Mouse (Mus musculus): Measurements from ENCODE around the gene Jade2.

DNA sequence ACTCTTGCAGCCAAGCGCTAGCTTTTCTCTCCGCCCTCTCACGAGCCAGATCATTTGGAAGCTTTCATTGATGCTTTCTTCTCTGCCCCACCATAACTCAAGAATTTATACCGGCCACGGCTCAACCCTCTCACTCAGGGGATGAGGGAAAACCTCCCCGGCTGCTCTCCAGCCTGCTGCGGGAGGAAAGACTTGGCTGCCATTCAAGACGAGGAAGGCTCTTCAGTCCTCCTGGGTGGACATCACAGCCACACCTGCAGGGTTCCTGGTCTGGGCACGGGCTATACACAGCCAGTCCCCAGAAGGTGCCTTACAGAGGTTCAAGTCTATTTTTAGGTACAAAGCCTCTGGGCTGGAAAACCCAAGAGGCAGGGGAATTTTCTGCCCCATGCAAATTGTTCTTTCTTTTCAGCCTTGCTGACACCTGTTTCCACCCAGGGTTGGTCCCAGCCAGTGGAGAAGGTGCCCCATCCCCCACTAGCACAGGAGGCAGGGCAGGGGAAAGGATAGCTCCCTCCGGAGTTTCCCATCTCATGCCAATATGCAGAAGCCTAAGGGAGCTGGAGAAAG, 12.8 kb downstream of the Jade2 start:
- TF ChIP-seq CTCF (IDR thresholded peaks at IDR 0.05; ENCODE audit: borderline replicate concordance, insufficient read depth, low read depth, low read length) (no peak), POLR2A (IDR thresholded peaks at IDR 0.05; ENCODE audit: borderline replicate concordance, insufficient read depth, low read length) (no peak)

Measured in cerebellum, adult 2 months (tissue).